Mouse (Mus musculus) forebrain, embryonic 12.5 days (tissue): Measurements from ENCODE around the gene Nos1. TPM values are rescaled to one million over a fixed set of nuclear protein-coding genes. Genes with fewer than 3 reads are reported as not detected.
A peak's percentile ranks its signal among the peaks of the same experiment; 100 is the strongest.

Experiments
- ATAC-seq: fragments of 200-750 bp; cut with Nextera tagmentation; 2 replicates; pipeline ENCODE4 v1.8.0; 2017; ENCODE audit warnings: moderate TSS enrichment; ENCODE audit not compliant: low FRiP score
- H3K27ac ChIP-seq: fragments of 300-500 bp; sonication (generic); 2 replicates; pipeline ENCODE4 v1.5.1; 2016; ENCODE audit warnings: mild to moderate bottlenecking
- H3K27me3 ChIP-seq: fragments of 300-500 bp; sonication (generic); 2 replicates; pipeline ENCODE4 v1.6.1; 2016; ENCODE audit warnings: mild to moderate bottlenecking
- H3K36me3 ChIP-seq: fragments of 300-500 bp; sonication (generic); replicated peaks from 2 replicates; pipeline ENCODE4 v1.6.1; 2016; ENCODE audit warnings: mild to moderate bottlenecking
- H3K4me1 ChIP-seq: fragments of 300-500 bp; sonication (generic); 2 replicates; pipeline ENCODE4 v1.6.1; 2016
- H3K4me2 ChIP-seq: fragments of 300-500 bp; sonication (generic); 2 replicates; pipeline ENCODE4 v1.6.1; 2016; ENCODE audit warnings: mild to moderate bottlenecking, moderate library complexity
- H3K4me3 ChIP-seq: fragments of 300-500 bp; sonication (generic); replicated peaks from 2 replicates; pipeline ENCODE4 v1.5.1; 2016; ENCODE audit warnings: mild to moderate bottlenecking
- H3K9ac ChIP-seq: fragments of 300-500 bp; sonication (generic); 2 replicates; pipeline ENCODE4 v1.6.1; 2016; ENCODE audit warnings: mild to moderate bottlenecking
- H3K9me3 ChIP-seq: fragments of 300-500 bp; sonication (generic); 2 replicates; pipeline ENCODE4 v1.6.1; 2016
- WGBS: fragments of 180-500 bp; shearing (Covaris S2); methylation state at CpG from one replicate; pipeline ENCODE4 v1.1.7; 2016; 5-methylcytosine and 5-hydroxymethylcytosine counted together
- polyA plus RNA-seq: library from polyadenylated mRNA; unstranded; fragments of >200 nt; fragmentation: Nextera tagmentation; extraction: Ambion mirVana; gene quantifications from 2 replicates; pipeline ENCODE4 v1.2.1, GENCODE M21; 2016

Nos1 gene
- 0.28 and 0.35 TPM in 2 replicates for polyA plus RNA-seq

DNA sequence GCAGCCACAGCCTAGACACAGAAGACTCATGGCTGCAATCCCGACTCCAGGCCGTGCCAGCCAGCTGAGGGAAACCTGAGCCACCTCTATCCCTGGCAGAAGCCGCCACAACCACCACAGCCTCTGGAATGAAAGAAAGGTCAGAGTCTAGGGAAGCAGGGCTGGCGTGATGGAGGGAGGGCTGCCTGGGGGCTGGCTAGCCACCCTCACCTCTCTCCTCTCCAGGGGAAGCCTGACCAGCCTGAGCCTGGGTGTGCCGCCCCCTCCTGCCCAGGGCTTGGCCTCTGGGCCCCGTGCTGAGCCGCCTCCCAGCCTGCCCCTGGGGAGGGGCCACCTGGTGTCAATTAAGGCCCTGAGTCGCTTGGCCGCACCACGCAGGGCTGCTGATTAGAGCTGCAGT, at the start of gene Nos1:
TSS of gene Nos1 (plus strand) at position 352 of the 400 bp plus-strand sequence.
- Histone ChIP-seq H3K27me3 (no peaks in the 10 kb centered on the region), H3K4me3 (no peak within 1 kb of the TSS), H3K9ac (no peak within 1 kb of the TSS; the same call in 1 of the 2 replicates), H3K4me1 (peaks cover 7% of the 10 kb centered on the region), H3K36me3 (no peaks in the 10 kb centered on the region), H3K27ac (no peak within 1 kb of the TSS), H3K9me3 (no peaks in the 10 kb centered on the region), H3K4me2 (no peak within 1 kb of the TSS)
- ATAC-seq, result no peak
- 29% methylated on average over 10 of the region's 10 CpGs for WGBS

DNA sequence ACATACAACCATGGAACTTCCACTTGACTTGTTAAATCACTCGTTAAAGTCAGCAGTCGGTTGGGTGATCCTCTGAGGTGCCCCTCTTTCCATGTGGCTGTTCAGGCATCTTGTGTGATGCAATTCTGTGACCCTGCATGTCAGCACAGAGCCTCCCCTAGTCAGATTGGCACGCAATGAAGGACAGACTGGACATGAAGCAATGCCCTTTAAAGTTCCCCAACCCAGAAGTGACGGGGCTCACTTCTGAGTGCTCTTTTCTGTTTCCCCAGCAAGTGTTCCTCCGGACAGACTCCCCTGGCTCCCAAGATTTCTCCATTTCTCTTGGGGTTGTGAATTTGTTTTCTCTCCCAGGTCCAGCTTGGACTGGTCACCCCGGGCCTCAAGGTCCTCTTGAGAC, 49.5 kb upstream of the Nos1 start:
- H3K9me3 ChIP-seq, result no peaks in the 10 kb centered on the region
- H3K4me2 ChIP-seq, result no peak overlapping the region
- H3K9ac ChIP-seq, result no peak overlapping the region
- ATAC-seq, result no peak
- no peak overlapping the region for H3K27ac ChIP-seq
- H3K36me3 ChIP-seq, result no peaks in the 10 kb centered on the region
- H3K4me3 ChIP-seq, result no peak overlapping the region
- 47% methylated on average over 6 of the region's 6 CpGs for WGBS
- no peaks in the 10 kb centered on the region for H3K27me3 ChIP-seq
- peaks cover 9% of the 10 kb centered on the region for H3K4me1 ChIP-seq

DNA sequence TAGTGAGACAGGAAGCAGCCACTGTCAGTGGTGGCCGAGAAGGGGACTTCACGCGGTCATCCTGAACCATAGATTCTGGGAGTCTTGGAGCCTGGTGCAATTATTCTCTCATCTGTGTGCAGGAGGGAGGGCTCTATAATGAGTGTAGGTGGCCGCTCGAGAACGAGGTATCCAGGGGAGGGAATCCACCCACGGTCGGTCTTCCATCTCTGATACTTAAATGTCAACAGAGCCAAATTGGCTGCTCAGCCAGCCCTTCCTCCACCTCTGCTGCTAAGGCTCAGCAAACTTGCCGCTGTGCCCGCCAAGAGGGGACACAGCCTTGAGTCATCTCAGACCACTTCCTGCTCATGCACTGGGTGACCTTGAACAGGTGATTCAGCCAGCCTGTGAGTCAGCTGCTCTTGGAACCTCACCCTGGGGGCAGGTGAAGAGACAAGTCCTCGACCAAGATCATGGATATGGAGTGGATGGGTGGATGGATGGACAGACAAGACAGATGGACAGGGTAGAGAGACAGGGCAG, 36.1 kb upstream of the Nos1 start:
- H3K27ac ChIP-seq, result no peak overlapping the region
- no peak for ATAC-seq

DNA sequence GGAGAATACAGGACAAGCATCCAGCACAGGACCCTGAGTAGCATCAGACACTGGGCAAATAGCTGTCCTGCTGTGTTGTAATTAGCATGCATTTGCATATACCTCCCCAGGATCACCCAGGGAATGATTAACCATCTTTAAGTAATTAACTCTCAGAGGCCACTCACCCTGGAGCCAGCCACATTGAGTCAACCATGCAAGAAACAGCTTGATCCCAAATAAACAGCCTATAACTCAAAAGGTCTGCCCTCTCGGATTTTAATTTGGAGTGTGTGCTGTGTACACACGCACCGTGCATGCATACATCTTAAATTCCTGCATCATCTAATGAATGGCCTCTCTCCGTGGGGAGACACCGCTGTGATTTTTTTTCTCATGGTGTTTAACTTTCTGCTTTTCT, 31.5 kb upstream of the Nos1 start:
- H3K4me3 ChIP-seq, result no peak overlapping the region
- H3K9ac ChIP-seq, result no peak overlapping the region
- H3K4me2 ChIP-seq, result no peak overlapping the region
- 0 out of 2 replicates have a peak, but pooled peaks cover 4% of the 10 kb centered on the region for H3K9me3 ChIP-seq
- peak; percentile 11; the same call in 1 of the 2 replicates for ATAC-seq
- peaks cover 21% of the 10 kb centered on the region for H3K4me1 ChIP-seq
- no peak overlapping the region for H3K27ac ChIP-seq
- WGBS, result 17% methylated on average over 5 of the region's 5 CpGs
- H3K36me3 ChIP-seq, result no peaks in the 10 kb centered on the region
- H3K27me3 ChIP-seq, result peaks cover 3% of the 10 kb centered on the region

More for the DNA sequence above, 36.1 kb upstream of the Nos1 start:
- whole genome bisulfite sequencing, result 82% methylated on average over 11 of the region's 11 CpGs
- Histone ChIP-seq H3K4me1 (peaks cover 19% of the 10 kb centered on the region), H3K27me3 (no peaks in the 10 kb centered on the region; the same call in 1 of the 2 replicates), H3K9ac (no peak overlapping the region), H3K36me3 (no peaks in the 10 kb centered on the region), H3K9me3 (no peaks in the 10 kb centered on the region), H3K4me2 (no peak overlapping the region), H3K4me3 (no peak overlapping the region)

DNA sequence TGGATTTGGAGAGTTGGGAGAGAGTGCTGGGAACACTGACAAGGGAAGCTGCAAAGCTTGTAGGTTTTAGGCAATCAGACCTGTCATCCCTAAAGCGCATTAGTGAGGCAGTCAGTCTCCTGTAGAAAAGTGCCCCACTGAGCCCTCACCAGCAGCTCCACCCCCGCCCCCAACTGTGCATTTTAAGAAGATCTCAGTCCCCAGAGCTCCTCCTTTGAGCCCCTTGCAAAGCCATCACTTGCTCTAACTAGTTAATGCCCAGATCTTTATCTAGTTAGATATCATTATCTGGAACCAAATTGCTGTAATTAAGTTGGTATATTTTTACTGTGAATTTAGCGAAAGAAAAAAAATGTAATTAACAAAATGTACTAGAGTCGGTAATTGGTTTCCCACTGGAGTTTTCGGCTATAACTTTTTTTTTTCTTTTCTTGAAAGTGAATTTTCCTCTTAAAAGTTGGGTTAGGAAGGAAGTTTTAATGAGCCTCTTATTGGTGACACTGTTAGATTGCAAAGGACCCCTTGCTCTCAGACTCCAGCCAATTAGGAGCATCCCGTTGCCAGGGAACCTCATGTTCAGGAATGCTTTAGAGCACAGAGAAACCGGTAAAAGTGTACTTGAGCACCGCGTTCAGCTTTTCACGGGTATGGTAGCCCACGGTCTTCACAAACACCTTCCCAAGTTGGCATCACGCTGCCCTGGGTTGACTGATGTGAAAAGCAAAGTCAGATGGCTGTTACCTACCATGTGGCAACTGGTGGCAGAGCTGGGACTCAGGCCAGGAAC, 22.9 kb upstream of the Nos1 start:
- H3K4me2 ChIP-seq, result no peak overlapping the region
- H3K27ac ChIP-seq, result peak overlapping the region; percentile 80

DNA sequence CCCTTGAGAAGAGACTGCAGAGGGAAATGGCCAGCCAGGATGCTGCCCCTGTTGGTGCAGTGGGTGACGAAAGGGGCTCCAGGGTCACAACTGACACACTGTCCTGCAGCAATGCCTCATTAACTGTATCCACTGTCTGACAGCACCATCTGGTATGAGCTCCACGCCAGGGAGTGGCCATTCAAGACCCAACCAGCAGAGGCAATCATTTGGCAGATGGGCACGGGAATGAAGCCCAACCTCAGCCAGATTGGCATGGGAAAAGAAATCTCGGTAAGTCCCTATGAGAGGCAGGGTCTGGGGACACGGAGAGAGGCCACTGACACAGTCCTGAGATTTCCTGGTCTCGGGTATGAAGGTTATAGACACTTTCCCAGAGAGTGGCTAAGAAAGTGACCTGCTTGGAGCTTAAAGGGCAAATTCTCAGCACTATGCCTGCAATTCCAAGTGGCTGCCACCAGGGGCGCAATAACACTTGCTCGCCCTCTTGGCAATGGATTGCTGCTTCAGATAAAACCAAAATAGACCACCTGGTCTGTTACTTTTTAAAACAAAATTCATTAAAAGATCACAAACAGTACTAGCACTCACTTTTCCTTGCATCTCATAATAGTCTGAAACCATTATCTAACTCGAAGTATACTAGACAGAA, 19.5 kb upstream of the Nos1 start:
- Histone ChIP-seq H3K4me2 (no peak overlapping the region), H3K27me3 (no peaks in the 10 kb centered on the region), H3K4me1 (peaks cover 10% of the 10 kb centered on the region), H3K9ac (no peak overlapping the region), H3K4me3 (no peak overlapping the region), H3K27ac (no peak overlapping the region), H3K9me3 (peaks cover 4% of the 10 kb centered on the region; the same call in 1 of the 2 replicates), H3K36me3 (no peaks in the 10 kb centered on the region; the same call in 1 of the 2 replicates)
- WGBS, result 78% methylated on average over 9 of the region's 9 CpGs
- ATAC-seq, result no peak

More for the DNA sequence above, 22.9 kb upstream of the Nos1 start:
- Histone ChIP-seq H3K9ac (no peak overlapping the region), H3K27me3 (no peaks in the 10 kb centered on the region), H3K4me1 (peaks cover 10% of the 10 kb centered on the region), H3K4me3 (no peak overlapping the region), H3K36me3 (no peaks in the 10 kb centered on the region; the same call in 1 of the 2 replicates), H3K9me3 (peaks cover 8% of the 10 kb centered on the region; the same call in 1 of the 2 replicates)
- 9% methylated on average over 12 of the region's 12 CpGs for WGBS
- peak; percentile 70; the same call in 1 of the 2 replicates for ATAC-seq

DNA sequence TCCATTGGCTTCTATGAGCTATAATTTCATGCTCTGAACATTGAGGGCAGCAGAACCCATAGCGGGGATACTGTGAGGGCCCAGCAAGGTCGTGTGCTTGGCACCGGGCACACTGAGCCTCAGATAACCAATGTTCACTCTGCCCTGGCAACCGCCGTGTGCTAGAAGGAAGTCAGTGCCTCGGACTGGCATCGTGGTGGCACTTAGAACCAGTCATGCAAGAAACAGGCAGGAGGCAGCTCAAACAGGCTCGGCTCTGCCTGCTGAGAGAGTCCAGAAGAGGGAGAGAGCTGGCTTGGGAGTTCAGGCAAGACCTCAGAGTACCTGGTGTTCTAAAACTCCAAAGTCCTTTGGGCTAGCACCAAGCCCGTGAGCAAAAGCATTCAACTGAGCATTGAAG, 16.3 kb upstream of the Nos1 start:
- ATAC-seq, result no peak
- Histone ChIP-seq H3K27me3 (no peaks in the 10 kb centered on the region), H3K4me2 (no peak overlapping the region), H3K36me3 (no peaks in the 10 kb centered on the region; the same call in 1 of the 2 replicates), H3K4me1 (no peaks in the 10 kb centered on the region), H3K9ac (no peak overlapping the region), H3K27ac (no peak overlapping the region), H3K9me3 (peaks cover 4% of the 10 kb centered on the region; the same call in 1 of the 2 replicates), H3K4me3 (no peak overlapping the region)
- WGBS, result 89% methylated on average over 9 of the region's 9 CpGs

DNA sequence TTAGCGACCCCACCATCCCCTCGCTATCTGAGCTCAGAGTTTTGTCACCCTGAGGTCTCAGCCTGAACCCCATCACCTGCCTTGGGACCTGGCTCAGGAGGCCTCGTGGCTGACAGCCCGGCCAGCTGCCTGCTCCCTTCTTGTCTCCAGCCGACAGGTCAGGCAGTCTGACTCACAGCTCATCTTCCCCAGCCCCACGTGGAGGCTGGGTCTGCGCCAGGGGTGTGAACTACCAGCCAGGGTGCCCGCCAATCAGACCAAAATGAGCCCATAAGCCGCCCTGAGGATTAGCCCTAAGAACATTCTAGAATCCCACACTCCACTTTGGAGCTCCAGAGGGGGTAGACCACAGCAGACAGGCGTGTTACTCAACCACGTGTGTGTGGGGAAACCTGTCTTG, 1.7 kb upstream of the Nos1 start:
- no peak overlapping the region for H3K27ac ChIP-seq
- WGBS, result 64% methylated on average over 11 of the region's 11 CpGs

DNA sequence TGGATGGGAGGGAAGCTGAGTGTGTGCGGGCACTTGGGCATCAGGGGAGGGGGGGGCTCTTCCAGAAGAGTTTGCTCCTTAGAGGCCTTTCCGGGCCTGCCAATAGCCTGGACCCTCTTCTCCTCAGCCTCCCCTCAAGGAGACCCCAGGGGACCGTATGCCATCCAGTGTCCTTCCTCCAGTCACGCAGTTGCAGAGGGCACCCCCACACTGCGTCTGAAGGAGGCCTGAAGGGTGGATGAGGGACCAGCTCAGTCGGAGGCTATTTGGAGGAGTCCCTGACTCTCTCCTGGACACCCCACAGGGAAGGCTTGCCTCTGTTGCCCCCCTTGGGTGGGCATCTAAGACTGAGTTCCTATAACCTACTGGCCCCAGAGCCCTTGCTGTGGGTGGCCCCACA, 346 bp downstream of the Nos1 start:
- Histone ChIP-seq H3K4me1 (peaks cover 7% of the 10 kb centered on the region), H3K4me2 (no peak overlapping the region), H3K4me3 (no peak overlapping the region), H3K27me3 (no peaks in the 10 kb centered on the region), H3K9ac (no peak overlapping the region; the same call in 1 of the 2 replicates), H3K36me3 (no peaks in the 10 kb centered on the region), H3K9me3 (no peaks in the 10 kb centered on the region), H3K27ac (no peak overlapping the region)
- 66% methylated on average over 6 of the region's 6 CpGs for WGBS
- ATAC-seq, result no peak

More for the DNA sequence above, 1.7 kb upstream of the Nos1 start:
- no peak for ATAC-seq
- H3K27me3 ChIP-seq, result no peaks in the 10 kb centered on the region
- H3K4me3 ChIP-seq, result no peak overlapping the region
- no peak overlapping the region for H3K4me2 ChIP-seq
- no peaks in the 10 kb centered on the region for H3K36me3 ChIP-seq
- peaks cover 7% of the 10 kb centered on the region for H3K4me1 ChIP-seq
- H3K9me3 ChIP-seq, result no peaks in the 10 kb centered on the region
- H3K9ac ChIP-seq, result no peak overlapping the region

DNA sequence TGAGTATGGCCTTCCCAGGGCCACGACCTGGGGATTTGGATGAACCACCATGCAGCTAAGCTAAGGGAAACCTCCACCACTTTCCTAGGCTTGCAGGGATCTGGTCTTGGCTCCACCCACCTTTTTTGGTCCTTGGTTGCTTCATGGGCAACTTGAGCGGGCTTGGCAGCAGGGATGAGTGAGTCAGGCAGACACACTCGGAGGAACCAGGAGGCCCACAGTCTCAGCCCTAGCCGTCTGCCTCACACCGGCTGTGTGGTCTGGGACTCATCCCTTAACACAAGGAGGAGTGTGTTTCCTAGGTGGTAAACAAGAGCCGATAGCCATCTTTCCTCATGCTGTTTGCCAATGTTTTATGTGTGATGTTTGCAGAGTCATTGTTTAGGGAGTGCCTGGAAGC, 9.2 kb downstream of the Nos1 start:
- 85% methylated on average over 6 of the region's 6 CpGs for WGBS

DNA sequence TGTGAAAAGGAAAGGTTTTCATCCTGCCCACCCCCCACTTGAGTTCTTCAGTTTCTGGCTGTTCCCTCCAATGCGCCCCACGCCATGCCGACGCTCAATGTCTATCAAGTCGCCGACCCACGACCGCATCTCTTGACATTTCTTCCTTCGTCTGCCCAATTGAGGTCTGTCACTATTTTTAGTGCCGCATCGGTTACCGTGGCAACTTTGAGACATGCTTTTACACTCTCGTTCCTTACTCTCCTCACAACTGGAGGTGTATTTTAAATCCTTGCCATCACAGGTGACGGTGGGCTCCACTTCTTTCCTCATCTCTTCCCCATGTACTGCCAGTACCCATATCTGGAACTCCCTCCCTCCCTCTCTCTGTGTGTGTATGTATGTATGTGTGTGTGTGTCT, 11.0 kb downstream of the Nos1 start:
- ATAC-seq, result no peak
- H3K4me3 ChIP-seq, result no peak overlapping the region
- H3K9me3 ChIP-seq, result no peaks in the 10 kb centered on the region
- no peak overlapping the region for H3K4me2 ChIP-seq
- no peaks in the 10 kb centered on the region for H3K36me3 ChIP-seq
- no peaks in the 10 kb centered on the region for H3K4me1 ChIP-seq
- no peaks in the 10 kb centered on the region for H3K27me3 ChIP-seq
- no peak overlapping the region for H3K9ac ChIP-seq
- H3K27ac ChIP-seq, result no peak overlapping the region
- 83% methylated on average over 14 of the region's 14 CpGs for WGBS

More for the DNA sequence above, 9.2 kb downstream of the Nos1 start:
- H3K4me1 ChIP-seq, result no peaks in the 10 kb centered on the region
- H3K36me3 ChIP-seq, result no peaks in the 10 kb centered on the region
- H3K4me3 ChIP-seq, result no peak overlapping the region
- H3K4me2 ChIP-seq, result no peak overlapping the region
- no peak overlapping the region for H3K27ac ChIP-seq
- H3K27me3 ChIP-seq, result no peaks in the 10 kb centered on the region
- no peak for ATAC-seq
- no peak overlapping the region for H3K9ac ChIP-seq
- H3K9me3 ChIP-seq, result no peaks in the 10 kb centered on the region

DNA sequence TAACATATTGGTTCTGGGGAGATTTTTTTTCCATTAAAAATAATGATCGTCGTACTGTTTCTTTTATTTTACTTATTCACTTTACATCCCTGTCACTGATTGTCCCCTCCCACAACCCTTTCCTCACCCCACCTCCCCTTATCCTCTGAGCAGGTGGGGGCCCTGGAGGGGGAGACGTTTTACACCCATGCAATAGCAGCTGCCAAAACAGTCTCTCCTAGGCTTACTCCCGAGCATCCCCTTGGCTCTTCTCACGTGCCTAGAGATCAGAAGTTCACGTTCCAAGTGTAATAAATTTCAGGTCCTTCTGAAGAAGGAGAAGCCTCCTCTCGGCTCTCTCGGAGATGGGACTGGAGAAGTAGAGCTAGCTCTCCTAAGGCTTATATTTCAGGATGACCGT, 20.0 kb downstream of the Nos1 start:
- H3K36me3 ChIP-seq, result no peaks in the 10 kb centered on the region
- no peak for ATAC-seq
- no peaks in the 10 kb centered on the region for H3K9me3 ChIP-seq
- H3K4me3 ChIP-seq, result no peak overlapping the region
- H3K27ac ChIP-seq, result no peak overlapping the region
- no peaks in the 10 kb centered on the region for H3K4me1 ChIP-seq
- H3K9ac ChIP-seq, result no peak overlapping the region
- 81% methylated on average over 9 of the region's 9 CpGs for WGBS
- 0 out of 2 replicates have a peak, but pooled peaks cover 2% of the 10 kb centered on the region for H3K27me3 ChIP-seq
- H3K4me2 ChIP-seq, result no peak overlapping the region
